Mouse (Mus musculus): ENCODE measurements around the gene Amy2a5.
"Not testable (repeated sequence)": the region's sequence is repeated elsewhere in the genome, so short reads cannot be mapped to it uniquely, and the experiment has no call there.

Amy2a5 gene

DNA sequence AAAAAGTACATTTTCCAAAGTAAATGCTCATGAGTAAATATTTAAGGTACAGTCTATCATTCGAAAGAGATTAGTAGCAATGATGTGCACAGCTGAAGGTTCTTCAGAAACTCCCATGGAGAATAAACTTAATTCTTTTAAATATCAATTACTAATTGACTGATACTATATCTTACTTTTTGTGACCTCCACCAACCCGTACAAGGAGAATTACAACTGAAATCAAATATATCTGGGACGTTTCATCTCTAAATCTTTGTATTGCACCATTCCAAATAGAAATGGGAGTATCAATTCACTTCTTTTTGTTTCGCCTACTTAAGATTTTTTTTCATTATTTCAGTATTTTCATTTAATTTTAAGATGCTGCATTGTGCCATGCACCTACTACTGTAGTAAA, at the start of gene Amy2a5:
Amy2a5 (minus strand) TSS at position 101 of the 400 bp plus-strand sequence.
- DNase-seq = not testable (repeated sequence)

DNA sequence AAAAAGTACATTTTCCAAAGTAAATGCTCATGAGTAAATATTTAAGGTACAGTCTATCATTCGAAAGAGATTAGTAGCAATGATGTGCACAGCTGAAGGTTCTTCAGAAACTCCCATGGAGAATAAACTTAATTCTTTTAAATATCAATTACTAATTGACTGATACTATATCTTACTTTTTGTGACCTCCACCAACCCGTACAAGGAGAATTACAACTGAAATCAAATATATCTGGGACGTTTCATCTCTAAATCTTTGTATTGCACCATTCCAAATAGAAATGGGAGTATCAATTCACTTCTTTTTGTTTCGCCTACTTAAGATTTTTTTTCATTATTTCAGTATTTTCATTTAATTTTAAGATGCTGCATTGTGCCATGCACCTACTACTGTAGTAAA, 32.7 kb upstream of the Amy2a5 start, which contains the start of gene Amy2a4:
Amy2a4 (minus strand) TSS at position 101 of the 400 bp plus-strand sequence.
- not testable (repeated sequence) for DNase-seq

DNA sequence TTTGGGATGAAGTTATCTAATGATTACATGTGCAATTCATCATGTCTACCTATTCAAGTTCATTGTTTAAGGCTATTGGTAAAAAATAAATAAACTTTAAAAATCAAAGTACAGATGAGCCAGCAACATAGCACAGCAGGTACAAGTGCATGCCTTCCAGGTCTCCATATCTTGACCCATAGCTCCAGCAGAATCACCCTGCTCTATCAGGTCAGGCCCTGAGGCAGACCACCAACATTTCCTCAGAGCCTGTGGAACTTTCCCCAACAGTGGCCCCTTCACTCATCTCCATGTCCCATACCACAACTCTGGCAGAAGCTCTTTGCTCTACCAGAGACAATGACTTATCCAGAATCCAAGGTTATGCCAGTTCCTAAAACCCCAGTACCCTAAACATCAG, 21.6 kb upstream of the Amy2a5 start:
- DNase-seq = not testable (repeated sequence)

DNA sequence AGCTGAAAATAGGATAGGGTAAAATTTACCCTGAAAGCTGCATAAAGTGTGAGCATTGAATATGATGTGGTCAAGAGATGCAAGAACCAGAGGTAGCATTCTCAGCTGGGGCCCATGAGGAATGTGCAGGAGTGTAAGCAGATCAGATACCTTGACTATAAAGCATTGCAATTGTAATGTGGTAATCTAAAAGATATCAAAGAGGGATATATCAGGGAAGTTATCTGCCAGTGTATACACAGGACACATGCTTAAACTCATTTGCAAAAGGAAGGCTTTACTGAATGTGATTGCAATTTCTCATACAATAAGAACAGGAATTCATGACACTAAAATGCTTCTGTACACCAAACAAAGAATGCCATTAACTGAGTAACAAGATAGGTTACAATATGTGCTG, 20.9 kb upstream of the Amy2a5 start:
- not testable (repeated sequence) for DNase-seq

DNA sequence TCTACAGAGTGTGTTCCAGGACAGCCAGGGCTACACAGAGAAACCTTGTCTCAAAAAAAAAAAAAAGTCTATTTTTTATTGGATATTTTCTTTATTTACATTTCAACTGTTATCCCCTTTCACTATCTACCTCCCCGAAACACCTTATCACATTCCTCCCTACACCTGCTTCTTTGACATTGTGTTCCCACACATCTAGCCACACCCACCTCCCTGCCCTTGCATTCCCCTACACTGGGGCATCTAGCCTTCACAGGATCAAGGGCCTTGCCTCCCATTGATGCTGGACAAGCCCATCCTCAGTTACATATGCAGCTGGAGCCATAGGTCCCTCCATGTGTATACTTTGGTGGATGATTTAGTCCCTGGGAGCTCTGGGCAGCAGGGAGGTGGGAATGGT, 31.5 kb downstream of the Amy2a5 start:
- DNase-seq = no peak
